Mouse (Mus musculus): ENCODE data around the gene Tinf2. TPM values are rescaled to one million over a fixed set of nuclear protein-coding genes. Genes with fewer than 3 reads are reported as not detected.

Tinf2 gene
- polyA plus RNA-seq, 1 experiment from 2014 or later: 25.3 TPM

- Histone ChIP-seq H3K27ac (ENCODE audit: low read depth, low read length) (no peak overlapping the region), H3K27me3 (replicated peaks; ENCODE audit: control insufficient read depth, insufficient read depth, low read length) (no peaks in the 10 kb centered on the region), H3K4me2 (ENCODE audit: low read length) (peak overlapping the region; percentile 87), H3K9ac (ENCODE audit: low read depth, low read length) (peak overlapping the region; percentile 85), H3K4me1 (ENCODE audit: control insufficient read depth, insufficient read depth, low read depth, low read length) (peaks cover 18% of the 10 kb centered on the region), H3K9me3 (ENCODE audit: control insufficient read depth, low read length) (no peaks in the 10 kb centered on the region), H3K36me3 (ENCODE audit: control insufficient read depth, insufficient read depth, low read length) (peaks cover 8% of the 10 kb centered on the region), H3K4me3 (ENCODE audit: low read length) (peak overlapping the region; percentile 84)
- 28% methylated on average over 17 of the region's 17 CpGs for WGBS
- no peak for ATAC-seq
These were observed 37.2 kb downstream of the Tinf2 start for GRCm38 (mm10) chr14:55644261-55644888.

GRCm38 (mm10) chr14:55643060-55643907, 38.3 kb downstream of the Tinf2 start, which contains the start of gene Tm9sf1:
Gene Tm9sf1, minus strand, starts transcription at chr14:55643806.
- no peaks in the 10 kb centered on the region for H3K27me3 ChIP-seq (replicated peaks; ENCODE audit: control insufficient read depth, insufficient read depth, low read length)
- H3K9ac ChIP-seq (ENCODE audit: low read depth, low read length): peak within 1 kb of the TSS; percentile 85
- H3K27ac ChIP-seq (ENCODE audit: low read depth, low read length): peak within 1 kb of the TSS; percentile 96
- H3K9me3 ChIP-seq (ENCODE audit: control insufficient read depth, low read length): no peaks in the 10 kb centered on the region
- peak; percentile 92 for ATAC-seq
- peak within 1 kb of the TSS; percentile 84 for H3K4me3 ChIP-seq (ENCODE audit: low read length)
- H3K4me2 ChIP-seq (ENCODE audit: low read length): peak within 1 kb of the TSS; percentile 87
- WGBS: under 1% methylated on average over 84 of the region's 89 CpGs
- H3K36me3 ChIP-seq (ENCODE audit: control insufficient read depth, insufficient read depth, low read length): peaks cover 10% of the 10 kb centered on the region
- H3K4me1 ChIP-seq (ENCODE audit: control insufficient read depth, insufficient read depth, low read depth, low read length): peaks cover 18% of the 10 kb centered on the region

- Histone ChIP-seq H3K4me1 (ENCODE audit: control insufficient read depth, insufficient read depth, low read depth, low read length) (peaks cover 18% of the 10 kb centered on the region), H3K36me3 (ENCODE audit: control insufficient read depth, insufficient read depth, low read length) (peaks cover 16% of the 10 kb centered on the region), H3K27ac (ENCODE audit: low read depth, low read length) (peak overlapping the region; percentile 96), H3K9ac (ENCODE audit: low read depth, low read length) (peak overlapping the region; percentile 85), H3K4me2 (ENCODE audit: low read length) (peak overlapping the region; percentile 87), H3K27me3 (replicated peaks; ENCODE audit: control insufficient read depth, insufficient read depth, low read length) (no peaks in the 10 kb centered on the region), H3K4me3 (ENCODE audit: low read length) (peak overlapping the region; percentile 84), H3K9me3 (ENCODE audit: control insufficient read depth, low read length) (no peaks in the 10 kb centered on the region)
- 21% methylated on average over 8 of the region's 8 CpGs for WGBS
- peak; percentile 24; the same call in 1 of the 2 replicates for ATAC-seq
These were observed 39.0 kb downstream of the Tinf2 start for GRCm38 (mm10) chr14:55642679-55643059.

- Histone ChIP-seq H3K4me1 (ENCODE audit: control insufficient read depth, insufficient read depth, low read depth, low read length) (peaks cover 19% of the 10 kb centered on the region), H3K9ac (ENCODE audit: low read depth, low read length) (no peak overlapping the region), H3K27ac (ENCODE audit: low read depth, low read length) (no peak overlapping the region), H3K4me2 (ENCODE audit: low read length) (no peak overlapping the region), H3K4me3 (ENCODE audit: low read length) (no peak overlapping the region), H3K27me3 (replicated peaks; ENCODE audit: control insufficient read depth, insufficient read depth, low read length) (no peaks in the 10 kb centered on the region), H3K36me3 (ENCODE audit: control insufficient read depth, insufficient read depth, low read length) (peaks cover 17% of the 10 kb centered on the region), H3K9me3 (ENCODE audit: control insufficient read depth, low read length) (no peaks in the 10 kb centered on the region)
- ATAC-seq: no peak
- whole genome bisulfite sequencing: 95% methylated on average over 13 of the region's 13 CpGs
These were observed 40.3 kb downstream of the Tinf2 start for GRCm38 (mm10) chr14:55641291-55641690.

GRCm38 (mm10) chr14:55640816-55641215, 40.8 kb downstream of the Tinf2 start:
- Histone ChIP-seq H3K4me3 (ENCODE audit: low read length) (no peak overlapping the region), H3K9me3 (ENCODE audit: control insufficient read depth, low read length) (no peaks in the 10 kb centered on the region), H3K9ac (ENCODE audit: low read depth, low read length) (no peak overlapping the region), H3K4me2 (ENCODE audit: low read length) (no peak overlapping the region), H3K4me1 (ENCODE audit: control insufficient read depth, insufficient read depth, low read depth, low read length) (peaks cover 23% of the 10 kb centered on the region), H3K36me3 (ENCODE audit: control insufficient read depth, insufficient read depth, low read length) (peaks cover 17% of the 10 kb centered on the region), H3K27ac (ENCODE audit: low read depth, low read length) (no peak overlapping the region), H3K27me3 (replicated peaks; ENCODE audit: control insufficient read depth, insufficient read depth, low read length) (no peaks in the 10 kb centered on the region)
- WGBS: 97% methylated on average over 14 of the region's 14 CpGs
- ATAC-seq: no peak

- ATAC-seq: no peak
- H3K4me1 ChIP-seq (ENCODE audit: control insufficient read depth, insufficient read depth, low read depth, low read length): peaks cover 18% of the 10 kb centered on the region
- peaks cover 27% of the 10 kb centered on the region for H3K36me3 ChIP-seq (ENCODE audit: control insufficient read depth, insufficient read depth, low read length)
- no peak within 1 kb of the TSS for H3K4me2 ChIP-seq (ENCODE audit: low read length)
- H3K9me3 ChIP-seq (ENCODE audit: control insufficient read depth, low read length): no peaks in the 10 kb centered on the region
- H3K27ac ChIP-seq (ENCODE audit: low read depth, low read length): no peak within 1 kb of the TSS
- no peak within 1 kb of the TSS for H3K9ac ChIP-seq (ENCODE audit: low read depth, low read length)
- H3K4me3 ChIP-seq (ENCODE audit: low read length): no peak within 1 kb of the TSS
- H3K27me3 ChIP-seq (replicated peaks; ENCODE audit: control insufficient read depth, insufficient read depth, low read length): no peaks in the 10 kb centered on the region
- 96% methylated on average over 9 of the region's 9 CpGs for WGBS
These were observed 43.8 kb downstream of the Tinf2 start, which contains the start of gene Gm49378 for GRCm38 (mm10) chr14:55637795-55638194. Gene Gm49378, minus strand, starts transcription at chr14:55637895.

- 1% methylated on average over 29 of the region's 33 CpGs for WGBS
- H3K27me3 ChIP-seq (replicated peaks; ENCODE audit: control insufficient read depth, insufficient read depth, low read length): no peaks in the 10 kb centered on the region
These were observed 46.1 kb downstream of the Tinf2 start, which contains the start of gene Ipo4 for GRCm38 (mm10) chr14:55635523-55636007. Gene Ipo4, minus strand, starts transcription at chr14:55635957.

GRCm38 (mm10) chr14:55634874-55635522, 46.6 kb downstream of the Tinf2 start:
- peak overlapping the region; percentile 74 for H3K27ac ChIP-seq (ENCODE audit: low read depth, low read length)
- H3K4me3 ChIP-seq (ENCODE audit: low read length): peak overlapping the region; percentile 61
- H3K4me1 ChIP-seq (ENCODE audit: control insufficient read depth, insufficient read depth, low read depth, low read length): peaks cover 11% of the 10 kb centered on the region
- H3K27me3 ChIP-seq (replicated peaks; ENCODE audit: control insufficient read depth, insufficient read depth, low read length): no peaks in the 10 kb centered on the region
- WGBS: 2% methylated on average over 23 of the region's 23 CpGs
- H3K4me2 ChIP-seq (ENCODE audit: low read length): peak overlapping the region; percentile 77
- no peaks in the 10 kb centered on the region for H3K9me3 ChIP-seq (ENCODE audit: control insufficient read depth, low read length)
- peak overlapping the region; percentile 75 for H3K9ac ChIP-seq (ENCODE audit: low read depth, low read length)
- ATAC-seq: peak; percentile 77
- H3K36me3 ChIP-seq (ENCODE audit: control insufficient read depth, insufficient read depth, low read length): peaks cover 46% of the 10 kb centered on the region

More at GRCm38 (mm10) chr14:55635523-55636007, 46.1 kb downstream of the Tinf2 start, which contains the start of gene Ipo4:
- Histone ChIP-seq H3K4me2 (ENCODE audit: low read length) (peak within 1 kb of the TSS; percentile 77), H3K4me1 (ENCODE audit: control insufficient read depth, insufficient read depth, low read depth, low read length) (peaks cover 11% of the 10 kb centered on the region), H3K36me3 (ENCODE audit: control insufficient read depth, insufficient read depth, low read length) (peaks cover 43% of the 10 kb centered on the region), H3K4me3 (ENCODE audit: low read length) (peak within 1 kb of the TSS; percentile 61), H3K9me3 (ENCODE audit: control insufficient read depth, low read length) (no peaks in the 10 kb centered on the region), H3K27ac (ENCODE audit: low read depth, low read length) (peak within 1 kb of the TSS; percentile 74), H3K9ac (ENCODE audit: low read depth, low read length) (peak within 1 kb of the TSS; percentile 75)
- peak; percentile 91 for ATAC-seq
